Mouse (Mus musculus): ENCODE data around the gene Endou. TPM values are rescaled to one million over a fixed set of nuclear protein-coding genes. Genes with fewer than 3 reads are reported as not detected.
"Not testable (repeated sequence)": the region's sequence is repeated elsewhere in the genome, so short reads cannot be mapped to it uniquely, and the experiment has no call there.

The Endou gene
- polyA plus RNA-seq, 1 experiment = not detected

DNA sequence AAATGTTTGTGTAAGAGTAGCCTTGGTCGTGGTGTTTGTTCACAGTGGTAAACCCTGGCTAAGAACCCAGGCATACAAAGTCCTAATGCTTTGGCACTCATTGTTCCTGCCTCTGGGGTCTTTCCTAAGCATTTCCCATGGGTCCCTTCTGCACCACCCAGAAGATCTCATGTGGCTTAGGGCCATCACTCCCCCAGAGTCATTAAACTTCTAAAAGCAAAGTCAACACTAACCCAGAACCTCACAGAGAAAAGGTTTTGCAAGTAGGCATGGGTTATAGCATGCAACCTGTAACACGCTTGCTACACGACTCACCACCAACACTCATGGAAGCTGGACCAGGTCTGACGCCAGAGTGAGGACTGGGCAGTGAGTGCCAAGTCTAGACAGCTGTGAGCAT lies 56.7 kb downstream of the Endou start:
- H3K27ac ChIP-seq (ENCODE audit: insufficient read depth, low read depth, low read length) = no peak overlapping the region
- H3K4me1 ChIP-seq (ENCODE audit: control insufficient read depth, insufficient read depth, low read length) = peaks cover 15% of the 10 kb centered on the region
- TF ChIP-seq CTCF (IDR thresholded peaks at IDR 0.05; ENCODE audit: low read depth, low read length) (no peak), POLR2A (IDR thresholded peaks at IDR 0.05; ENCODE audit: borderline replicate concordance, low read depth, low read length) (no peak)
- no peak overlapping the region for H3K4me3 ChIP-seq (ENCODE audit: insufficient read depth, low read length)

DNA sequence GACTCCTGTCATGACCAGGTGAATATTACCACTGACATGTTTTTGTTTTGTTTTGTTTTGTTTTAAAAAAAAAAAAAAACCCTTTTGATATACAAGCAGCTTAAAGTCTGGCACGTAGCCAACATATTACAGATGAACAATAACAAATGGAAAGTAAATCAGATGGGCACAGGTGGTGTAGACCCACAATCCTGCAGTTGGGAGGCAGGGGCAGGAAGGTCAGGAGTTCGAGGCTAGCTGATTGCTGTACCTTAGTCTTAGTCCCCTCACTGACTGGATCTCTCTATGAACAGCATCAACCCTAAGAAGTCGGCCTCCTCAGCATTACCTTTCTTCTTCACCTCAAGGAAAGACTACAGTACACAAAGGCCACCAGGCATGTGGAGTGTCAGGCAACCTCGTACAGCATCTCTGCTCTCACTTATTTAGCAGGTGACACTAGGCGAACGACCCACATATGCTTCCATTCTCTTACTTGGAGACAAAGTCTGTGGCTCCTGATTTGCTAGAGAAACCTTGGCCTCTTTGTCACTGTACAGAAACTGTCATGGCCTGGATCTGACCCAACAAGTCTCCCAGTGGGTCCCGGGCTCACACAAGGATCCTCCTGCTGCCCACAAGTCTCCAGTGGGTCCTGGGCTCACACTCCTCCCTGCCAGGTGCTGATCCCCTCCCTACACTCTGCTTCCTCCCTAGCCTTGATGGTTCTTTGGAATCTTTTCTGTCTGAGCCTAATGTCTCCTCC lies 57.7 kb downstream of the Endou start:
- no peak overlapping the region for H3K27ac ChIP-seq (ENCODE audit: insufficient read depth, low read depth, low read length)
- H3K4me3 ChIP-seq (ENCODE audit: insufficient read depth, low read length) = no peak overlapping the region
- TF ChIP-seq POLR2A (IDR thresholded peaks at IDR 0.05; ENCODE audit: borderline replicate concordance, low read depth, low read length) (no peak), CTCF (IDR thresholded peaks at IDR 0.05; ENCODE audit: low read depth, low read length) (no peak)
- peaks cover 15% of the 10 kb centered on the region for H3K4me1 ChIP-seq (ENCODE audit: control insufficient read depth, insufficient read depth, low read length)

DNA sequence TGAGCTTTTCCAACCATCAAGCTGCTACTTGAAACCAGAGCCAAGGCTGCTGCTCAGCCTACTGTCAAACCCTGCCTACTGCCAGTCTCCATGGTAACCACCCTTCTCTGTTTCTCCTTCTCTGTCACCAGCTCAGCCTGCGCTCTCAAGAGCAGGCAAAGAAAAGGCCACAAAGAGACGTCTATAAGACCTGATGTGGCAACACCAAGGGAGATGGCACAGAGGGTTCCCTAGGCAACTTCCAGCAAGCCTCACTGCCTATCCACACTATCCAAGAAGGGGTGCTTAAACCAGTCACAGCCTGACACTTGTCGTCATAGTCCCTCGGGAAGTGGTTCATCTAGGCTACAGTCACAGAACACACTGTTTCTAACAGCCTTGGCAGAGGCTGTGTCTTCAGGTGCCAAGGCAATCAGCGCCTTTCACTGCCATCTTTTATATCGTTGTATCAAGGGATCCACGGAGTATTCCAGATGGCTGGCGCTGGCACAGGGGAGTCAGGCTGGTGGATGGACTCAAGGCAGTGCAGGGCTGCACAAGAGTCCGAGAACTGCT lies 58.9 kb downstream of the Endou start:
- Histone ChIP-seq H3K4me1 (ENCODE audit: control insufficient read depth, insufficient read depth, low read length) (peaks cover 15% of the 10 kb centered on the region), H3K4me3 (ENCODE audit: insufficient read depth, low read length) (no peak overlapping the region), H3K27ac (ENCODE audit: insufficient read depth, low read depth, low read length) (peak overlapping the region; percentile 37)
- no peak for TF ChIP-seq CTCF (IDR thresholded peaks at IDR 0.05; ENCODE audit: low read depth, low read length)
- TF ChIP-seq POLR2A (IDR thresholded peaks at IDR 0.05; ENCODE audit: borderline replicate concordance, low read depth, low read length) = no peak

DNA sequence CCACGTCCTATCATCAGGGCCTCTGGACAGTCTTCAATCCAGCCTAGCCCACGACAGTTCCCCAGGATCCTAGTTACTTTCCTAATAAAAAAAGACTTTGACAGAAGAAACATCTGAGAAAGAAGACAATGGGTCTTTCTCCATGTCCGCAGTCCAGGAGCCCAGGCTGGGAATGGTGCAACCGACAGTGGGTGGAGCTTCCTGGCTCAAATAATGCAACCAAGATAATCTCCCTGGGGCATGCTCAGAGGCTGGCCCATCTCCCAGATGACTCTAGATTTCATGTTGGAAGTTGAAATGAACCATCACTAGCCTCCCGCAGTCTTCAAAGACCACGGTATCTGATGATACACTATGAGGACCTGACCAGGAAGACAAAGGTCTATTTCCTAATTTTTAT lies 60.6 kb downstream of the Endou start:
- H3K4me1 ChIP-seq (ENCODE audit: control insufficient read depth, insufficient read depth, low read length) = peaks cover 15% of the 10 kb centered on the region
- TF ChIP-seq CTCF (IDR thresholded peaks at IDR 0.05; ENCODE audit: low read depth, low read length) (no peak), POLR2A (IDR thresholded peaks at IDR 0.05; ENCODE audit: borderline replicate concordance, low read depth, low read length) (no peak)
- no peak overlapping the region for H3K4me3 ChIP-seq (ENCODE audit: insufficient read depth, low read length)
- H3K27ac ChIP-seq (ENCODE audit: insufficient read depth, low read depth, low read length) = no peak overlapping the region

DNA sequence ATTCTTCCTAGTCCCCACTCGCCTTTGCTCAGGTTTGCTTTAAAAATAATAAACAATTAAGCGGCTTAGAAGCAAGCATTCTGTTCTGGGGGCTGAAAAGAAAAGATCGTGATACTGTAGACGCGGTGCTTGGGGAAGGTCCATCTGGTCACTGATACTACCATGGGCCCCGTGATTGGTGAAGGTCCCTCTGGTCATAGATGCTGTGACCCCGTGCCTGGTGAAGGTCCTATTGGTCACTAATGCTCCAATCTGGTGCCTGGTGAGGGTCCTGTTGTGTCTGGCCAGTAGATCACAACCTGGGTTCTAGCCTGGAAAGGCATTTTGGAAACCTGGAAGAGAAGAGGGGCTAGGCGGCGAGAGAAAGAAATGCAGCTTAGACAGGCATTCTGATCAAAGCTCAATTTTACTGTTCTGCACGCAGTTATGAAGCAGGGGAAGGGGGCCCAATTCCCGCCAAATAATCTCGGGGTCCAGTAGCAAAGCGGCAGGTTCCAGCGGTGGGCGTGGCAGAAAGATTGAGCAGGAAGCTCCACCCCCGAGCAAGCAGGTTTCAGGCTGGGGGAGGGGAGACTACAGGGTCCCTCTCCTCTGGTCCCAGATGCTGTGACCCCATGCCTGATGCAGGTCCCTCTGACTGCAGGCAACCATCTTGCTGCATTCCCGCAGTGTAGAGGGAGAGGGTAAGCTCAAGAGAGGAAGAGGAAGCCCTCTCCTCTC lies 62.8 kb downstream of the Endou start:
- H3K27ac ChIP-seq (ENCODE audit: insufficient read depth, low read depth, low read length); H3K4me3 ChIP-seq (ENCODE audit: insufficient read depth, low read length): not testable (repeated sequence)
- peaks cover 11% of the 10 kb centered on the region for H3K4me1 ChIP-seq (ENCODE audit: control insufficient read depth, insufficient read depth, low read length)

DNA sequence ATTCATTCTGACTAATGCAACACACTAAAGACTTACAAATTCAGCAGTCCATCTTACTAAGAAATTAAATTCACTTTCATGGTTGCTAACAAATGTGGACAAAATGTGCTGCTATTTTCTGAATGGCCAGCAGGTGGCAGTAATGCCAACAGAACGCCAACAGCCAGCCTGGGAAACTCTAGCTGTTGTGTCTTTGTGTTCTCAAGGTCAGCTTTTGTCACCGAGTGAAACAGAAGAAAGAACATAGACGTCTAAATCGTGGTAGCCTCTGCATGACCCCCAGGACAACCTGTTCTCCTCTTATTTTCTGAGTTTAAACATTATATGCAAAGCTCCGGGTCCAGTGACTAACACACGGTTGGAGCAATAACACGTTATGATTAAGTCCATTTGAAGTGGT lies 63.7 kb downstream of the Endou start:
- Histone ChIP-seq H3K4me3 (ENCODE audit: insufficient read depth, low read length) (no peak overlapping the region), H3K4me1 (ENCODE audit: control insufficient read depth, insufficient read depth, low read length) (peaks cover 5% of the 10 kb centered on the region), H3K27ac (ENCODE audit: insufficient read depth, low read depth, low read length) (no peak overlapping the region)
- TF ChIP-seq CTCF (IDR thresholded peaks at IDR 0.05; ENCODE audit: low read depth, low read length) = peak; percentile 70
- no peak for TF ChIP-seq POLR2A (IDR thresholded peaks at IDR 0.05; ENCODE audit: borderline replicate concordance, low read depth, low read length)

DNA sequence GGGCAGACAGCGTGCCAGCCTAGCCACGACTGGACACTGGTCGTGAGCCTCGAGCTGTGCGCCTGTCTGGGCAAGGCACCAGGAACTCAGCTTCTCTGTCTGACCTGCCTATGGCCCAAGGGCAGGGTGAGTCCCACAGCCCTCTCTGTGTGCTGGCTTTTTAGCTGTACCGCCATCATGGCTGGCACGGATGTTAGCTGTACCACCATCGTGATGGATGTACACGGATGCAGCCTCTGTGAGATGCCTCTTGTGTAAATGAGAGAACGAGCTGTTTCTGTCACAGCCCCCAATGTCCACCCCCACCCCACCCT lies 64.7 kb downstream of the Endou start:
- no peaks in the 10 kb centered on the region; the same call in 1 of the 2 replicates for H3K4me1 ChIP-seq (ENCODE audit: control insufficient read depth, insufficient read depth, low read length)
- H3K27ac ChIP-seq (ENCODE audit: insufficient read depth, low read depth, low read length) = no peak overlapping the region
- TF ChIP-seq POLR2A (IDR thresholded peaks at IDR 0.05; ENCODE audit: borderline replicate concordance, low read depth, low read length) = no peak
- TF ChIP-seq CTCF (IDR thresholded peaks at IDR 0.05; ENCODE audit: low read depth, low read length) = no peak
- H3K4me3 ChIP-seq (ENCODE audit: insufficient read depth, low read length) = no peak overlapping the region

DNA sequence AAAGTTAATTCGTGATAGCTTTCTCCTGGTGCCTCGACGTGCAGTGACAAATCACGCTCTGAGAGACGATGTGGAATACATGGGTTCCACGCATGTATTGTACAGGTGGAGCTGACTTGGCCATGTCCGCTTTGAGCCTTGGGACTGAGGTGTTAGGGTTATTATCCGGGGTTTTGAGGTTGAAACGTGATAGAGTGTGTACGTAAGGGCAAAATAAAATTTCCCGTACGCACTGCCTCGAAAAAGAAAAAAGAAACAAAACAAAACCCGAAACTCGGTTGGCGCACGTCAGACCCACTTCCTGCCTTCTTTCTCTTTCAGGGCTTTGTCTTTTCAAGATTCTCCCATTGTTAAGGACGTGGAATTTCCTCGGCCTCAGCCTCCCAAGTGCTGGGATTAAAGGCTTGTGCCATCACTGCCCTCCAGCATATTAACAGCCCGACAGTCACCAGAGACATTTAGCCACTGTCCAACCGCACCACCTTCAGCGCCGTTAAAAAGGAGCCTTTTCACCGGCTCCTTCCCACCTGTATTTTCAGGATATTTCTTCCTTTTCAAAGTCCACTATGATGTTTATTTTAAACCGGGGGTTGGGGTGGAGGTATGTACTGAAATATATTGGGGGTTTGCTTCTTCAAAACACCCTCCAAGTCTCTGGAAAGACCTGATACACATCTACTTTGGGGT lies 65.2 kb downstream of the Endou start:
- H3K27ac ChIP-seq (ENCODE audit: insufficient read depth, low read depth, low read length) = no peak overlapping the region
- H3K4me3 ChIP-seq (ENCODE audit: insufficient read depth, low read length) = no peak overlapping the region
- no peaks in the 10 kb centered on the region; the same call in 1 of the 2 replicates for H3K4me1 ChIP-seq (ENCODE audit: control insufficient read depth, insufficient read depth, low read length)
- TF ChIP-seq POLR2A (IDR thresholded peaks at IDR 0.05; ENCODE audit: borderline replicate concordance, low read depth, low read length) = no peak
- no peak for TF ChIP-seq CTCF (IDR thresholded peaks at IDR 0.05; ENCODE audit: low read depth, low read length)

DNA sequence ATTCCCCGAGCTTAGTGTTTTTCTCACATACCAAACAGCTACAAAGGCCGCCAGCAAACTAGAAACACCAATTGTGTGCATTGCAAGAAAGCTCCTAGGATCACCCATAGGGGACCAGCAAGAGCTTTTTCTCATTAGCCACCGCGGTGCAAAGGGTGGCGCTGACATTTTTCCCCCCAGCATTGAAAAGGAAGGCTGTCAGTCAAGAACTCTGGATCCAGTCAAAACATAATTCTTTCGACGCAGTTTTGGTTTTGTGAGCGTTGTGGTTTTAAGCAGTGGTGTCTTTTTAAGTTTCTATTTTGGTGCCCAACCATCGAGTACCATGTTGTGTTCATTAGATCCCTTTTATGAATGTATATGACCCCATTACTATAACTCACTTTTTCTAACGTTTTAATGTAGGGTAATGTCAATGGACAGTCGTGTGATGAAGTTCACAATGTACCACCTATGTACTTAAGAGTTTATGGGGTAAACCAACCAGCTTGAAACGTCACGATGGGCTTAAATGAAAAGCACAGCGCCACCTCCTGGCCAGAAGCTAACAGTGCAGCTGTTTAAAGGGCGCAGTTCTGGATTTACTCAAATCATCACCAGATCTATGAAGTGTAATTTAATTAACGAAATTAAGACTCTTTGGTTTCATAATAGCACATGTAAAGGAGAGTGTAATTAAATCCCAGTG lies 66.0 kb downstream of the Endou start:
- Histone ChIP-seq H3K4me1 (ENCODE audit: control insufficient read depth, insufficient read depth, low read length) (no peaks in the 10 kb centered on the region; the same call in 1 of the 2 replicates), H3K4me3 (ENCODE audit: insufficient read depth, low read length) (no peak overlapping the region)

More for the DNA sequence above, 66.0 kb downstream of the Endou start:
- no peak for TF ChIP-seq POLR2A (IDR thresholded peaks at IDR 0.05; ENCODE audit: borderline replicate concordance, low read depth, low read length)
- TF ChIP-seq CTCF (IDR thresholded peaks at IDR 0.05; ENCODE audit: low read depth, low read length) = peak; percentile 64; the same call in 1 of the 2 replicates
- H3K27ac ChIP-seq (ENCODE audit: insufficient read depth, low read depth, low read length) = no peak overlapping the region

Measured in bone marrow macrophage, adult 2 months (primary cell).